Mouse (Mus musculus): ENCODE measurements around the gene Smco2. TPM values are rescaled to one million over a fixed set of nuclear protein-coding genes. Genes with fewer than 3 reads are reported as not detected.

Smco2 gene
- polyA plus RNA-seq, 1 experiment from 2014 or later = not detected

- Histone ChIP-seq H3K4me2 (no peak overlapping the region), H3K9me3 (replicated peaks) (no peaks in the 10 kb centered on the region), H3K9ac (no peak overlapping the region), H3K27ac (replicated peaks) (peak overlapping the region; percentile 29; the same call in 1 of the 2 replicates), H3K4me1 (replicated peaks) (peaks cover 18% of the 10 kb centered on the region; the same call in 1 of the 2 replicates), H3K4me3 (replicated peaks) (no peak overlapping the region), H3K27me3 (no peaks in the 10 kb centered on the region), H3K36me3 (replicated peaks) (no peaks in the 10 kb centered on the region)
- ATAC-seq (ENCODE audit: insufficient read depth) = no peak
- WGBS (ENCODE audit: insufficient replicate concordance) = 63% methylated on average over 2 of the region's 2 CpGs
These were observed 53.7 kb downstream of the Smco2 start for GRCm38 (mm10) chr6:146903632-146904031.

- H3K9ac ChIP-seq = no peak overlapping the region
- peaks cover 19% of the 10 kb centered on the region; the same call in 1 of the 2 replicates for H3K4me1 ChIP-seq (replicated peaks)
- WGBS (ENCODE audit: insufficient replicate concordance) = 60% methylated on average over 3 of the region's 3 CpGs
- no peaks in the 10 kb centered on the region for H3K36me3 ChIP-seq (replicated peaks)
- H3K27me3 ChIP-seq = no peaks in the 10 kb centered on the region
- no peak overlapping the region for H3K27ac ChIP-seq (replicated peaks)
- ATAC-seq (ENCODE audit: insufficient read depth) = 0 out of 2 replicates have a peak, but pooled peaks have one; percentile 26
- H3K9me3 ChIP-seq (replicated peaks) = no peaks in the 10 kb centered on the region
- no peak overlapping the region for H3K4me3 ChIP-seq (replicated peaks)
- H3K4me2 ChIP-seq = no peak overlapping the region
These were observed 54.8 kb downstream of the Smco2 start for GRCm38 (mm10) chr6:146904707-146905106.

- H3K4me3 ChIP-seq (replicated peaks) = no peak overlapping the region
- H3K4me1 ChIP-seq (replicated peaks) = peaks cover 28% of the 10 kb centered on the region
- H3K27me3 ChIP-seq = no peaks in the 10 kb centered on the region
- no peak overlapping the region for H3K9ac ChIP-seq
- no peaks in the 10 kb centered on the region for H3K9me3 ChIP-seq (replicated peaks)
- H3K36me3 ChIP-seq (replicated peaks) = no peaks in the 10 kb centered on the region
- no peak for ATAC-seq (ENCODE audit: insufficient read depth)
- H3K4me2 ChIP-seq = no peak overlapping the region
- H3K27ac ChIP-seq (replicated peaks) = 0 out of 2 replicates have a peak overlapping the region, but pooled peaks have one; percentile 12
- 51% methylated on average over 3 of the region's 3 CpGs for WGBS (ENCODE audit: insufficient replicate concordance)
These were observed 56.3 kb downstream of the Smco2 start for GRCm38 (mm10) chr6:146906000-146906786.

- no peaks in the 10 kb centered on the region for H3K36me3 ChIP-seq (replicated peaks)
- no peak overlapping the region for H3K9ac ChIP-seq
- peaks cover 28% of the 10 kb centered on the region for H3K4me1 ChIP-seq (replicated peaks)
- WGBS (ENCODE audit: insufficient replicate concordance) = 48% methylated on average over 5 of the region's 5 CpGs
- peak overlapping the region; percentile 68 for H3K27ac ChIP-seq (replicated peaks)
- peak; percentile 18; the same call in 1 of the 2 replicates for ATAC-seq (ENCODE audit: insufficient read depth)
- no peak overlapping the region for H3K4me2 ChIP-seq
- H3K4me3 ChIP-seq (replicated peaks) = no peak overlapping the region
- H3K9me3 ChIP-seq (replicated peaks) = no peaks in the 10 kb centered on the region
- no peaks in the 10 kb centered on the region for H3K27me3 ChIP-seq
These were observed 57.3 kb downstream of the Smco2 start for GRCm38 (mm10) chr6:146907061-146907794.

GRCm38 (mm10) chr6:146907795-146908190 is 57.9 kb downstream of the Smco2 start:
- no peak overlapping the region for H3K4me3 ChIP-seq (replicated peaks)
- peak; percentile 59 for ATAC-seq (ENCODE audit: insufficient read depth)
- no peaks in the 10 kb centered on the region for H3K36me3 ChIP-seq (replicated peaks)
- no peaks in the 10 kb centered on the region for H3K9me3 ChIP-seq (replicated peaks)
- H3K9ac ChIP-seq = no peak overlapping the region
- H3K4me2 ChIP-seq = no peak overlapping the region
- H3K27me3 ChIP-seq = no peaks in the 10 kb centered on the region
- H3K4me1 ChIP-seq (replicated peaks) = peaks cover 31% of the 10 kb centered on the region
- WGBS (ENCODE audit: insufficient replicate concordance) = 77% methylated on average over 1 of the region's 1 CpGs
- peak overlapping the region; percentile 68 for H3K27ac ChIP-seq (replicated peaks)

GRCm38 (mm10) chr6:146908801-146909200 is 58.9 kb downstream of the Smco2 start:
- no peaks in the 10 kb centered on the region for H3K36me3 ChIP-seq (replicated peaks)
- H3K4me3 ChIP-seq (replicated peaks) = no peak overlapping the region
- no peaks in the 10 kb centered on the region for H3K27me3 ChIP-seq
- H3K4me1 ChIP-seq (replicated peaks) = peaks cover 36% of the 10 kb centered on the region
- ATAC-seq (ENCODE audit: insufficient read depth) = no peak
- H3K9me3 ChIP-seq (replicated peaks) = no peaks in the 10 kb centered on the region
- 0 out of 2 replicates have a peak overlapping the region, but pooled peaks have one; percentile 2 for H3K27ac ChIP-seq (replicated peaks)
- no peak overlapping the region for H3K4me2 ChIP-seq
- 10% methylated on average over 2 of the region's 2 CpGs for WGBS (ENCODE audit: insufficient replicate concordance)
- H3K9ac ChIP-seq = no peak overlapping the region

GRCm38 (mm10) chr6:146909725-146910489 is 60.0 kb downstream of the Smco2 start:
- WGBS (ENCODE audit: insufficient replicate concordance) = 48% methylated on average over 5 of the region's 5 CpGs
- ATAC-seq (ENCODE audit: insufficient read depth) = no peak
- Histone ChIP-seq H3K4me3 (replicated peaks) (no peak overlapping the region), H3K4me1 (replicated peaks) (peaks cover 39% of the 10 kb centered on the region), H3K27me3 (no peaks in the 10 kb centered on the region), H3K4me2 (no peak overlapping the region), H3K36me3 (replicated peaks) (no peaks in the 10 kb centered on the region), H3K27ac (replicated peaks) (no peak overlapping the region), H3K9me3 (replicated peaks) (no peaks in the 10 kb centered on the region), H3K9ac (no peak overlapping the region)

- H3K4me3 ChIP-seq (replicated peaks) = no peak overlapping the region
- H3K36me3 ChIP-seq (replicated peaks) = no peaks in the 10 kb centered on the region
- H3K4me1 ChIP-seq (replicated peaks) = peaks cover 40% of the 10 kb centered on the region
- H3K27me3 ChIP-seq = no peaks in the 10 kb centered on the region
- ATAC-seq (ENCODE audit: insufficient read depth) = no peak
- H3K4me2 ChIP-seq = no peak overlapping the region
- no peak overlapping the region for H3K9ac ChIP-seq
- no peaks in the 10 kb centered on the region for H3K9me3 ChIP-seq (replicated peaks)
- H3K27ac ChIP-seq (replicated peaks) = no peak overlapping the region
- WGBS (ENCODE audit: insufficient replicate concordance) = 79% methylated on average over 2 of the region's 2 CpGs
These were observed 60.9 kb downstream of the Smco2 start for GRCm38 (mm10) chr6:146910801-146911200.

GRCm38 (mm10) chr6:146912835-146913488 is 63.1 kb downstream of the Smco2 start:
- Histone ChIP-seq H3K4me2 (no peak overlapping the region), H3K4me1 (replicated peaks) (peaks cover 29% of the 10 kb centered on the region), H3K4me3 (replicated peaks) (no peak overlapping the region), H3K9ac (no peak overlapping the region), H3K27me3 (no peaks in the 10 kb centered on the region), H3K9me3 (replicated peaks) (no peaks in the 10 kb centered on the region), H3K36me3 (replicated peaks) (no peaks in the 10 kb centered on the region), H3K27ac (replicated peaks) (0 out of 2 replicates have a peak overlapping the region, but pooled peaks have one; percentile 24)
- peak; percentile 43; the same call in 1 of the 2 replicates for ATAC-seq (ENCODE audit: insufficient read depth)
- 5% methylated on average over 3 of the region's 3 CpGs for WGBS (ENCODE audit: insufficient replicate concordance)

GRCm38 (mm10) chr6:146913489-146914198 is 63.7 kb downstream of the Smco2 start:
- Histone ChIP-seq H3K9ac (no peak overlapping the region), H3K4me3 (replicated peaks) (no peak overlapping the region), H3K36me3 (replicated peaks) (no peaks in the 10 kb centered on the region), H3K4me1 (replicated peaks) (peaks cover 29% of the 10 kb centered on the region), H3K27ac (replicated peaks) (0 out of 2 replicates have a peak overlapping the region, but pooled peaks have one; percentile 24), H3K27me3 (no peaks in the 10 kb centered on the region), H3K9me3 (replicated peaks) (no peaks in the 10 kb centered on the region), H3K4me2 (no peak overlapping the region)
- no peak for ATAC-seq (ENCODE audit: insufficient read depth)
- 36% methylated on average over 4 of the region's 4 CpGs for WGBS (ENCODE audit: insufficient replicate concordance)

Data from liver, embryonic 15.5 days (tissue).